Mouse (Mus musculus): ENCODE measurements around the gene Odf3. TPM values are rescaled to one million over a fixed set of nuclear protein-coding genes. Genes with fewer than 3 reads are reported as not detected.
A peak's percentile ranks its signal among the peaks of the same experiment; 100 is the strongest.

Odf3 gene
- total RNA-seq, 1 experiment from 2014 or later, result not detected

- ATAC-seq (replicated peaks in 1 of 2; ENCODE audit: insufficient read depth in 1 of 2, low FRiP score in 2 of 2, low TSS enrichment in 1 of 2, low read depth in 1 of 2, poor library complexity in 2 of 2, severe bottlenecking in 2 of 2), result no peak
Observed at GRCm38 (mm10) chr7:140836243-140837115, 11.1 kb upstream of the Odf3 start.

- no peak for ATAC-seq (replicated peaks in 1 of 2; ENCODE audit: insufficient read depth in 1 of 2, low FRiP score in 2 of 2, low TSS enrichment in 1 of 2, low read depth in 1 of 2, poor library complexity in 2 of 2, severe bottlenecking in 2 of 2)
Observed at GRCm38 (mm10) chr7:140839556-140839955, 8.0 kb upstream of the Odf3 start.

GRCm38 (mm10) chr7:140840750-140841735 is 6.6 kb upstream of the Odf3 start:
- ATAC-seq (replicated peaks in 1 of 2; ENCODE audit: insufficient read depth in 1 of 2, low FRiP score in 2 of 2, low TSS enrichment in 1 of 2, low read depth in 1 of 2, poor library complexity in 2 of 2, severe bottlenecking in 2 of 2), result no peak

- no peak for ATAC-seq (replicated peaks in 1 of 2; ENCODE audit: insufficient read depth in 1 of 2, low FRiP score in 2 of 2, low TSS enrichment in 1 of 2, low read depth in 1 of 2, poor library complexity in 2 of 2, severe bottlenecking in 2 of 2)
Observed at GRCm38 (mm10) chr7:140843806-140844205, 3.8 kb upstream of the Odf3 start.

- ATAC-seq (replicated peaks in 1 of 2; ENCODE audit: insufficient read depth in 1 of 2, low FRiP score in 2 of 2, low TSS enrichment in 1 of 2, low read depth in 1 of 2, poor library complexity in 2 of 2, severe bottlenecking in 2 of 2), result peak; percentile 87 to 90
Observed at GRCm38 (mm10) chr7:140844905-140845665, 2.5 kb upstream of the Odf3 start, which contains the start of gene Scgb1c1. Scgb1c1 (plus strand) TSS chr7:140845547.

- no peak for ATAC-seq (replicated peaks in 1 of 2; ENCODE audit: insufficient read depth in 1 of 2, low FRiP score in 2 of 2, low TSS enrichment in 1 of 2, low read depth in 1 of 2, poor library complexity in 2 of 2, severe bottlenecking in 2 of 2)
Observed at GRCm38 (mm10) chr7:140845683-140846082, 1.9 kb upstream of the Odf3 start.

GRCm38 (mm10) chr7:140846676-140847075 is 929 bp upstream of the Odf3 start:
- ATAC-seq (replicated peaks in 1 of 2; ENCODE audit: insufficient read depth in 1 of 2, low FRiP score in 2 of 2, low TSS enrichment in 1 of 2, low read depth in 1 of 2, poor library complexity in 2 of 2, severe bottlenecking in 2 of 2), result no peak

GRCm38 (mm10) chr7:140848591-140848990 is 986 bp downstream of the Odf3 start:
- ATAC-seq (replicated peaks in 1 of 2; ENCODE audit: insufficient read depth in 1 of 2, low FRiP score in 2 of 2, low TSS enrichment in 1 of 2, low read depth in 1 of 2, poor library complexity in 2 of 2, severe bottlenecking in 2 of 2), result no peak

GRCm38 (mm10) chr7:140851916-140852315 is 4.3 kb downstream of the Odf3 start:
- no peak for ATAC-seq (replicated peaks in 1 of 2; ENCODE audit: insufficient read depth in 1 of 2, low FRiP score in 2 of 2, low TSS enrichment in 1 of 2, low read depth in 1 of 2, poor library complexity in 2 of 2, severe bottlenecking in 2 of 2)

- ATAC-seq (replicated peaks in 1 of 2; ENCODE audit: insufficient read depth in 1 of 2, low FRiP score in 2 of 2, low TSS enrichment in 1 of 2, low read depth in 1 of 2, poor library complexity in 2 of 2, severe bottlenecking in 2 of 2), result no peak
Observed at GRCm38 (mm10) chr7:140853386-140853785, 5.8 kb downstream of the Odf3 start.

GRCm38 (mm10) chr7:140854483-140854882 is 6.9 kb downstream of the Odf3 start:
- no peak for ATAC-seq (replicated peaks in 1 of 2; ENCODE audit: insufficient read depth in 1 of 2, low FRiP score in 2 of 2, low TSS enrichment in 1 of 2, low read depth in 1 of 2, poor library complexity in 2 of 2, severe bottlenecking in 2 of 2)

GRCm38 (mm10) chr7:140855181-140855580 is 7.6 kb downstream of the Odf3 start:
- no peak for ATAC-seq (replicated peaks in 1 of 2; ENCODE audit: insufficient read depth in 1 of 2, low FRiP score in 2 of 2, low TSS enrichment in 1 of 2, low read depth in 1 of 2, poor library complexity in 2 of 2, severe bottlenecking in 2 of 2)

GRCm38 (mm10) chr7:140855860-140856784 is 8.5 kb downstream of the Odf3 start, which contains the start of gene Gm45785:
Gm45785 (minus strand) TSS chr7:140856331.
- peak; percentile 57 to 61 for ATAC-seq (replicated peaks in 1 of 2; ENCODE audit: insufficient read depth in 1 of 2, low FRiP score in 2 of 2, low TSS enrichment in 1 of 2, low read depth in 1 of 2, poor library complexity in 2 of 2, severe bottlenecking in 2 of 2)

- ATAC-seq (replicated peaks in 1 of 2; ENCODE audit: insufficient read depth in 1 of 2, low FRiP score in 2 of 2, low TSS enrichment in 1 of 2, low read depth in 1 of 2, poor library complexity in 2 of 2, severe bottlenecking in 2 of 2), result peak; percentile 72 to 75
Observed at GRCm38 (mm10) chr7:140856785-140857549, 9.4 kb downstream of the Odf3 start, which contains the start of gene Ric8a. Ric8a (plus strand) TSS chr7:140856957.
